In the genomic region with DNA sequence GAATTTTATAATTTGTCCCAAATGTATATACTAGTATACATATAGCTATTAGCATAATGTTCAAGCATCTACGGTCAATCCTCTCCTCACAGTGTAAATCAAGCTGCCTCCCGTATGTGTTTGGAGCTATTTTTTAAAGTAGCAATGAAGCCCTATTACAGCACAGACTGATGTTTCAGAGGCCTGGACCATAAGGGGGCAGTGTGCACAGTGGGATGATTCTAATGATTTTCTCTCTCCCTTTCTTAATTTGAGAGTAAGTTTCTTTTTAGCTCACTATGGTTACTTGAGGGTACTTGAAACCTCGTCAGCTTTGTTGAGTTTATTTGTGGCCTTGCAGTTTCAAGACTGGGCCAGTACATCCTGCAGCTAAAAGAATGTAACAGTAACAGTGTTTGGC, we compare ENCODE assay signal across 13 mouse cellular contexts. TPM values are rescaled to one million over a fixed set of nuclear protein-coding genes. Genes with fewer than 3 reads are reported as not detected.
DNase-seq lines count a peak whose midpoint lies in the region; ATAC-seq and TF ChIP-seq lines count a peak whose summit lies in the region.
"Had no signal": no experiment of that assay in that cellular context is flagged by ENCODE, and none has a peak within 500 bp of the region (broad histone marks: within the 10 kb centered on the region; RNA-seq: fewer than 3 reads in every experiment).

No protein-coding gene starts in this region.

- TF ChIP-seq CTCF in kidney, postnatal 0 days (IDR thresholded peaks at IDR 0.05; ENCODE audit: low read depth) = peak; percentile 60

- H3K27ac ChIP-seq in kidney, postnatal 0 days = no peak overlapping the region
- H3K27ac ChIP-seq: hindbrain, embryonic 13.5 days; stomach, embryonic 15.5 days had no signal

- H3K36me3 ChIP-seq in kidney, postnatal 0 days (ENCODE audit: insufficient read depth, low read length) = no peaks in the 10 kb centered on the region
- H3K36me3 ChIP-seq: hindbrain, embryonic 13.5 days; stomach, embryonic 15.5 days had no signal

- no peak overlapping the region for H3K4me2 ChIP-seq in kidney, postnatal 0 days (ENCODE audit: low read length)
- H3K4me2 ChIP-seq: hindbrain, embryonic 13.5 days; stomach, embryonic 15.5 days had no signal

- no peak overlapping the region for H3K9ac ChIP-seq in kidney, postnatal 0 days (ENCODE audit: low read depth, low read length)
- H3K9ac ChIP-seq: hindbrain, embryonic 13.5 days; stomach, embryonic 15.5 days had no signal

- H3K4me1 ChIP-seq in kidney, postnatal 0 days (replicated peaks; ENCODE audit: insufficient read depth, low read length) = no peaks in the 10 kb centered on the region
- H3K4me1 ChIP-seq: hindbrain, embryonic 13.5 days; stomach, embryonic 15.5 days had no signal

- H3K9me3 ChIP-seq in kidney, postnatal 0 days (replicated peaks; ENCODE audit: low read length) = no peaks in the 10 kb centered on the region
- H3K9me3 ChIP-seq: hindbrain, embryonic 13.5 days; stomach, embryonic 15.5 days had no signal

- no peaks in the 10 kb centered on the region for H3K27me3 ChIP-seq in kidney, postnatal 0 days (ENCODE audit: insufficient read depth, low read length)
- H3K27me3 ChIP-seq: hindbrain, embryonic 13.5 days; stomach, embryonic 15.5 days had no signal

- 69% methylated on average over 3 of the region's 3 CpGs for WGBS in kidney, postnatal 0 days

- DNase-seq in kidney, postnatal 0 days (ENCODE audit: low spot score) = peak; percentile 40
- no peak for DNase-seq in kidney, postnatal 25 days
- peak; percentile 66 to 75 for DNase-seq in B cell, adult 2 months
- peak; percentile 81 for DNase-seq in CD4-positive, CD25-positive, alpha-beta regulatory T cell, adult 2 months (ENCODE audit: low read depth, low spot score)
- peak; percentile 6 to 29 for DNase-seq in layer of hippocampus, postnatal 10 days (ENCODE audit: low spot score in 2 of 2)
- DNase-seq in ovary, adult 18-20 months (ENCODE audit: low spot score) = no peak
- DNase-seq: adrenal gland, adult 2 months; liver had no signal

- ATAC-seq in kidney, postnatal 0 days (replicated peaks; ENCODE audit: low FRiP score, low read depth) = no peak
- no peak for ATAC-seq in erythroblast, adult 5-6 weeks (replicated peaks; ENCODE audit: low FRiP score, poor library complexity, severe bottlenecking)

- no peak overlapping the region for H3K4me3 ChIP-seq in kidney, postnatal 0 days (replicated peaks; ENCODE audit: low read depth, low read length)
- H3K4me3 ChIP-seq: erythroblast, embryonic 14.5 days; hindbrain, embryonic 13.5 days; stomach, embryonic 15.5 days had no signal

RNA-seq across cellular contexts. Expression of a gene that starts 1.1 kb away (rescaled TPM):
- not detected in 2 replicates for polyA plus RNA-seq in kidney, postnatal 0 days (2015; fragmentation: Nextera tagmentation; extraction: Ambion mirVana)
- not detected for total RNA-seq in layer of hippocampus, postnatal 10 days (2021)
- not detected in 2 replicates for total RNA-seq in erythroblast, adult 5-6 weeks (2015; ENCODE audit: low replicate concordance)
- total RNA-seq in erythroblast, adult 5-6 weeks (2017; ENCODE audit: low replicate concordance) = not detected in 2 replicates
- total RNA-seq: adrenal gland, adult 2 months had no signal
- polyA plus RNA-seq: adrenal gland, adult 2 months; erythroblast, embryonic 14.5 days; hindbrain, embryonic 13.5 days; neural tube, embryonic 11.5 days; stomach, embryonic 15.5 days had no signal

Comparison
In these comparisons a context has a peak if more than half of its experiments do, and no peak if none do; other contexts are left out.
1. DNase-seq: peak in kidney, postnatal 0 days (single experiment), B cell, adult 2 months (2 of 2), CD4-positive, CD25-positive, alpha-beta regulatory T cell, adult 2 months (single experiment) and layer of hippocampus, postnatal 10 days (2 of 2); none in kidney, postnatal 25 days (0 of 2) and ovary, adult 18-20 months (single experiment).